Mouse (Mus musculus) Patski (cell line): Measurements from ENCODE around the gene Tigd3. TPM values are rescaled to one million over a fixed set of nuclear protein-coding genes. Genes with fewer than 3 reads are reported as not detected.

Experiments used
- ATAC-seq: fragments of 100-300 bp; one replicate; pipeline ENCODE4 v1.8.0; 2021
- CTCF ChIA-PET: fragments of 350-600 bp; sonication (Branson Sonifier 250); formaldehyde crosslinking; loops from one replicate; lab custom pipeline; 2022; ENCODE audit warnings: inconsistent platforms; lab: Charles Lee
- POLR2A ChIA-PET: fragments of 350-600 bp; sonication (Branson Sonifier 250); formaldehyde crosslinking; loops from one replicate; lab custom pipeline; 2022; ENCODE audit warnings: antibody characterized with exemption, inconsistent platforms; lab: Charles Lee
- DNase-seq: peaks from one replicate; pipeline ENCODE4 v3.0.0-alpha.2; 2011; ENCODE audit warnings: low read depth, low spot score
- H3K27me3 ChIP-seq: fragments of 371-371 bp; one replicate; pipeline ENCODE4 v1.5.1; 2021
- CTCF ChIP-seq: fragments of 100-300 bp; IDR thresholded peaks from one replicate; pipeline ENCODE4 v1.5.1; 2021
- in situ Hi-C: fragments of 300-500 bp; cut with MboI; formaldehyde crosslinking; loops from 3 replicates; pipeline ENCODE4 v1.11.1; 2018; ENCODE audit warnings: low pct_unique_long_range_greater_than_20kb, mixed read lengths
- polyA plus RNA-seq: library from polyadenylated mRNA; unstranded; gene quantifications from one replicate; pipeline ENCODE4 v1.2.3, GENCODE M21; 2021

The Tigd3 gene
- polyA plus RNA-seq, 1 experiment from 2014 or later: 1.2 TPM

DNA sequence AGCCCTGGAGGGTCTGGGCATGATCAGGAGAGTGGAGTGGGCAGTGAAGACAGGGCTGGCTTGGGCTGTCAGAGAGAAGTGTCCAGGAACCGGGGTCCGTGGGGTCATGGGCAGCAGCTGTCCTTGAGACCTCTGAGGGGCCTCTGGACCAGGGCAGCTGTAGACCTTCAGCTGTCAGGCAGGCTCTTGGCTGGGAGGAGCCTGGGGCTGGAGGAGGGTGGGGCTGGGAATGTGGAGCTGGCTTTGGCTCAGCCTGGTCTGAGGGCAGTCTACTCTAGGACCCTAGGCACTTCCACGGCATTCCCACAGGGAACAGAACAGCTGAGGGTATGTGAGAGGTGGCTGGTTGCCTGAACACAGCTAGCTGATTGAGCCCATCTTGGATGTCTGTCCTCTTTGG lies 41.3 kb upstream of the Tigd3 start:
- DNase-seq (no peak), ATAC-seq (no peak)
- in situ Hi-C loops: no loop called here
- POLR2A ChIA-PET: interaction anchor here (0.6 kb wide), 1 partner anchor 241 kb away, joined by 3 read pairs; no protein-coding TSS in a partner anchor
- no peaks in the 10 kb centered on the region for H3K27me3 ChIP-seq
- no peak for TF ChIP-seq CTCF
- CTCF ChIA-PET: interaction anchor here (1.2 to 1.8 kb wide), 2 partner anchors 21 to 148 kb away, joined by 3 to 5 read pairs; no protein-coding TSS in a partner anchor

DNA sequence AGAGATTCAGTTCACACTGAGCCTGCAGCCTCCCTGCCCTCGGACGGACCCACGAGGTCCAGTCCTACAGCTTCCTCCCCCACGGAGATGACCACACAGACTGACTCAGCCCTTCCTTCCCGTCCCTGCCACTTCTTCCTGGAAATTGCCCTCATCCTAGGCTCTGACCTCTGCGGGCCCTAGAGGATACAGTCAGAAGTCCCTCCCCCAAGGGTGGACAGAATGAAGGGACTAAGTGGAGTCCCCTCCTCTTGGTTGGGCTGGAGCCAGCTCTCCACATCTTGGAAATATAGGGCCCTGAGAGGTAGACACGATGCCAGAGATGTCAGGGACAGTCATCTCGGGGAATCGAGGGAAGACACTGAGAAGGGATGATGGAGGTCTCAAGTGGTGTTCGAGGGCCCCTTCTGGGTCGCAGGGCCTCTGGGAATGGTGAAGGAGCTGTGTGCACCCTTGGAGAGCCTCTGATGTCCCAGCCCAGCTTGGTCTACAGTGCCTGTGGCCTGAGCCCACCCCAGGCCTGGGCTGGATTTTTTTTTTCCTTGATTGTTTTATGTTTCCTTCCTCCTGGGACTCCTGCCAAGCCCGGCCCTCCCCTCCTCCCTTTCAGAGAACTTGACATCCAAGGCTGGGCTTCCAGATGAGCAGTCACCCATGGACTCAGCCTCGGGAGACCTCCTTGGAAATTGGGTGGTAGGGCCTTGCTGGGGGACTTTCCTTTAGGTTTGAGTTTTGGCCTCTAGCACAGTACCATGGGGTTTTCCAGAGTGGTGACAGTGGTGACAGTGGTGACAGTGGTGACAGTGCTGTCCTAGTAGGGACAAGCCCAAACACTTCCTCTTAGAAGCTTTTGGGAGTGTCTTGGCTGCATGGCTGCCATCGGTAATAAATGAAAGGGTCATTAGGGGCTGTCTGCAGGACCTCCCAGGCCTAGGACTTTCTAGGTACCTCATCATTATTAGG lies 36.0 kb upstream of the Tigd3 start:
- in situ Hi-C loops: no loop called here
- ATAC-seq (no peak), DNase-seq (no peak)
- ChIA-PET CTCF (interaction anchor here (0.9 to 2.8 kb wide), 3 partner anchors 10 to 26 kb away, joined by 3 to 12 read pairs (median 4); no protein-coding TSS in a partner anchor), POLR2A (interaction anchor here (0.7 to 1.1 kb wide), 3 partner anchors 10 to 26 kb away, joined by 3 to 4 read pairs (median 3); partner anchors contain the start of gene Dpf2)
- H3K27me3 ChIP-seq: no peaks in the 10 kb centered on the region
- TF ChIP-seq CTCF: no peak

DNA sequence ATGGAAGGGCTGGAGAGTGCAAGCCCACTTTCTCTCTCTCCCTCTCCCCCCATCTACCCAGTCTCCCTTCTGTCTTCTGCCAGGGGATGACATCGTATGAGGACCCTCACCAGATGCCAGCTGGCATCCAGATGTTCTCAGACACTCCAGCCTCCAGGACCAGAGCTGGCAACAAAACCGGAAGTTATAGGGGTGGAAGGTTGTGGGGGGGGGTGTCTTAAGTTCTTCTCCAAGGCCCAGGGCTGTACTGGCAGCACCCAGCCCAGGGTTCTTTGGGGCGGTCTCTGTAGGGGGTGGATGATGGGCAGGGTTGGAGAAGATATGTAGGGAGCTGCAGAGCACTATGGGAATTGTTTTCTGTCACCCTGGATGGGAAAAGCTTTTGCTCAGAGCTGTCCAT lies 34.6 kb upstream of the Tigd3 start:
- no peaks in the 10 kb centered on the region for H3K27me3 ChIP-seq
- ATAC-seq (no peak), DNase-seq (no peak)
- TF ChIP-seq CTCF: no peak
- in situ Hi-C loops: no loop called here
- POLR2A ChIA-PET: interaction anchor here (0.6 kb wide), 3 partner anchors 17 to 1577 kb away, joined by 7 to 8 read pairs (median 7); partner anchors contain the start of gene Syvn1
- CTCF ChIA-PET: interaction anchor here (2.8 kb wide), 1 partner anchor 27 kb away, joined by 12 read pairs; no protein-coding TSS in a partner anchor

DNA sequence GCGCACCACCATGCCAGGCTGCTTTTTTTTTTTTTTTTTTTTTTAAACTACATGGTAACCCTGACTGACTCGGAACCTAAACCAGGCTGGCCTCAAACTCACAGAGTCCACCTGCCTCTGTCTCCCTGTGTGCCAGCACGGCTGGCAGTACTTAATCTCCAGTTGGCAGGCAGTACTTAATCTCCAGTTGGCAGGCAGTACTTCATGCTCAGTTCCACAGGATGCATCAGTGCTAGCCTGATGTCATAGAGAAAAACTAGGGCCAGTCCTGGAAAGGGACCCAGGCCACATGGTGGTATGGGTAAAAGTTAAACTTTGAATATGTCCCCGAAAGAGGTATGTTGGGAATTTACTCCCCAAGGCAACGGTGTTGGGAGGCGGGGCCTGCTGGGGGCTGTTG lies 34.2 kb upstream of the Tigd3 start:
- no peak for DNase-seq
- H3K27me3 ChIP-seq: no peaks in the 10 kb centered on the region
- no peak for ATAC-seq
- no peak for TF ChIP-seq CTCF
- in situ Hi-C loops: no loop called here
- CTCF ChIA-PET: interaction anchor here (2.8 kb wide), 1 partner anchor 28 kb away, joined by 12 read pairs; no protein-coding TSS in a partner anchor
- POLR2A ChIA-PET: interaction anchor here (0.6 to 0.7 kb wide), 4 partner anchors 93 to 1577 kb away, joined by 5 to 7 read pairs (median 6); partner anchors contain the start of gene Syvn1

DNA sequence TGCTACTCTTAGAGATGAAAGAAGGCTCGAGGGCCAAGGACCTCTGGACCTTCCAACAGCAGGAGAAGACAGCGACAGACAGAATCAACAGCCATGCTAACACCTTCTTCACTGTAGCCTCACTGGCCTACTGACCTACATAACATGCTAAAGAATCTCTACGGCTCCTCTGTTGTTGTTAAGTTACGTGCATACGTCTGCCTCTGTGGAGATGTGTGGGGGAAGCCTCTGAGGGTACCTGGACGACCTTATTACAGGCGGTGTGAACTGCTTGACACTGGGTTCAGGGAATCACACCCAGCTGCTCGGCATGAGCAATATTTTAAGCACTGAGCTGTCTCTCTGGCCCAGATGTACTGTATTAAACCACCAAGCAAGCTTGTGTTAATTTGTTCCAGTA lies 33.6 kb upstream of the Tigd3 start:
- ATAC-seq (no peak), DNase-seq (no peak)
- in situ Hi-C loops: no loop called here
- no peaks in the 10 kb centered on the region for H3K27me3 ChIP-seq
- ChIA-PET CTCF (no interaction called here), POLR2A (interaction anchor here (0.7 kb wide), 2 partner anchors 93 to 128 kb away, joined by 5 read pairs; no protein-coding TSS in a partner anchor)
- no peak for TF ChIP-seq CTCF

DNA sequence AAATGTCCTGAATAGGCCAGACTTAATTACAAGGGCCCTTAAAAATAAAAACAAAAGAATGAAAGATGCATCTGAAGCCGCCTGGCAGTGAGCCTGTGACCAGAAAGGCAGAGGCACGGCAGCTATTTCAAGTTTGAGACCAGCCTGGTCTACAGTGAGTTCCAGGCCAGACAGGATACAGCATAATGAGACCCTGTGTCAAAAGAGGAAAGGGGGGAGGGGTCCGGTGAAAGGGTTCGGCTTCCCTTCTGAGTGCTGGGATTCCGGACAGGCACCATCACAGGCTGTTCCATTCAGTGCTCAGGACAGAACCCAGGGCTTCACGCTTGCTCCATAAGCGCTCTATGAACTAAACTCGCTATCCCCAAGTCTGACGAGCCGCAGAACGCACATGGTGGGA lies 33.1 kb upstream of the Tigd3 start:
- DNase-seq: no peak
- H3K27me3 ChIP-seq: no peaks in the 10 kb centered on the region
- POLR2A ChIA-PET: no interaction called here
- in situ Hi-C loops: no loop called here
- CTCF ChIA-PET: interaction anchor here (5.9 kb wide), 1 partner anchor 29 kb away, joined by 100 read pairs; no protein-coding TSS in a partner anchor
- no peak for TF ChIP-seq CTCF
- ATAC-seq: no peak

DNA sequence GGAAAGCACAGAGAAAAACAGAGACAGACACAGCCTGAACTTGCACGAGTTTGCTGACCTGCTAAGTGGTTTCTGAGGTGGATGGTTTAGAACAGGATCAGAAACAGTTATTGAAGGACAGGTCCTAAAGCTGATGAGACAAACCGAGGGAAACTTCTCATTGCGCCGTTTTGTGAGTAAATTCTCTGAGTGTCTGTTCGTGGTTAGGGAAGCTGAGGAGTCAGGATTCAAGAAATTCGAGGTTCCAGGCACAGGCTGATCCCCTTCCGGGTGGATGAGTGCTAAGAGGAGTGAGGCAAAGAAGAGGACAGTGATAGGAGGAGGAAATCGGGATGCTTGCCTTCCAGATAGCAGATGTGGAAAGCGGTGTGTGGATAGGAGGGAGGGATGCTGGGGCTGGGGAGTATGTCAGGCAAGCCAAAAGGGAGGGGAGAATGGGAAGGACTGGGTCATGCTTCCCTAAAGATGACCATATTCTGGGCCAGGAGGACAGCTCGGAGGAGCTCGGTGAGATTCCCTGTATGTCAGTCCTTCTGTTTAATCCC lies 31.4 kb upstream of the Tigd3 start:
- H3K27me3 ChIP-seq: no peaks in the 10 kb centered on the region
- no peak for TF ChIP-seq CTCF
- ChIA-PET POLR2A (interaction anchor here (0.8 to 2.8 kb wide), 5 partner anchors 16 to 80 kb away, joined by 3 to 25 read pairs (median 3); no protein-coding TSS in a partner anchor), CTCF (interaction anchor here (1.0 to 5.9 kb wide), 9 partner anchors 11 to 138 kb away, joined by 3 to 100 read pairs (median 7); partner anchors contain the start of genes Capn1, Dpf2 and Pola2)
- ATAC-seq (no peak), DNase-seq (no peak)
- in situ Hi-C loops: no loop called here

DNA sequence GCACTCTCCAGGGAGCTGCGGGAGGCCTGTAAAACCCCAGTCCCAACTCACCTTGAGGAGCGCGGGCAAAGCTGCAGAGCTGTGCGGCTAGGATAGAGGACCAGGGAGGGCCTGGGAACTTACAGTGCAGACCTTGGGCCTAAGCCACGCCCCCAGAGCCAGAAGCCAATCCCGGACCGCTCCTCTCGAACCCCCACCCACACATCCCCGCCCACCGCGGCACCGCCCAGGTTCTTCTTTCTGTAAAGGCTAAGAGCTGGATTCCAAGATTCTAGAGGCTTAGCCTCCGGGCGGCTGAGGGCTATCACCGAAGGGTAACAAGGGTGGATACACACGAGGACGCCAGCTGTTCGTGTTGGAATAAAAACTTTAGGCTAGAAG lies 30.8 kb upstream of the Tigd3 start, which contains the start of gene Cdc42ep2:
Cdc42ep2 (minus strand) TSS at position 104 of the 381 bp plus-strand sequence.
- in situ Hi-C loops: loop anchor here (5.0 kb wide), 2 partner anchors 38 to 93 kb away; partner anchors contain the start of genes Capn1 and Pola2
- ChIA-PET POLR2A (interaction anchor here (2.8 kb wide), 1 partner anchor 31 kb away, joined by 25 read pairs; no protein-coding TSS in a partner anchor), CTCF (interaction anchor here (0.8 to 5.9 kb wide), 16 partner anchors 10 to 138 kb away, joined by 3 to 100 read pairs (median 5); partner anchors contain the start of genes Capn1, Dpf2 and Pola2)
- peak; percentile 87 for ATAC-seq
- no peaks in the 10 kb centered on the region for H3K27me3 ChIP-seq
- DNase-seq: no peak
- no peak for TF ChIP-seq CTCF

DNA sequence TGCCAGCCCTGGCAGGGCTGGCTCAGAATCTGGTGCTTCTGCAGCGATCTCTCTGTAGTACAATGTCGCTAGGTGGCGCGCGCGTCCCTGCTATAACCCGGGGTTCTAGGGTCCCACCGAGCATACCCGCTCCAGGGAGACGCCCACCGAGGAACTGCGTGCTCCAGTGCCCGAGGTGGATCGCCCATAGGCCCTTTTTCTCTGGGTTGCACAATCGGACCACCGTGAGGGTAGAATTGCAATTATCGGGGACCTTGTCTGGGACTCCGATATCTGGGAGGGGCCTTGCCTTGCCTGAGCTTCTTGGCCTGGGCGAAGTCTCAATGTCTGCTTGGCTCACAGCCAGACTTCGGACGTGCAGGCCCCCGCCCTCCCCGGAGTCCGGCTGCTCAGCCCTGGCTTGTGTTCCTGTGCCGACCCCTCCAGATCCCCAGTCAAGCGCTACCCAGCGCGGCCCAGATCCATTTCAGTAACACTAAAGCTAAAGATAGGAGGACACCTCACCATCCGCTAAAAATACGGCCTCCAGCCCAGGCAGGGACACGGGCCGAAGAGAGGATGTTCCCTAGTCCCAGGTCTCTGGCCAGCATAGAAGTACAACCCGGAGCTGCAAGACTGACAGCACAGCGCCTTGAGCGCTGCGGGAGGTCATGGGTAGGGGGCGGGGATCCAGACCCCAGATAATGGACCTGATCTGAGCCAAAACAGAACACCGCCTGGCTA lies 30.2 kb upstream of the Tigd3 start:
- no peak for DNase-seq
- ChIA-PET CTCF (interaction anchor here (0.8 to 5.9 kb wide), 18 partner anchors 9 to 137 kb away, joined by 3 to 100 read pairs (median 5); partner anchors contain the start of genes Capn1, Dpf2 and Pola2), POLR2A (interaction anchor here (0.7 to 2.8 kb wide), 4 partner anchors 13 to 92 kb away, joined by 3 to 25 read pairs (median 4); partner anchors contain the start of gene Capn1)
- TF ChIP-seq CTCF: peak; percentile 98
- in situ Hi-C loops: loop anchor here (5.0 kb wide), 2 partner anchors 38 to 93 kb away; partner anchors contain the start of genes Capn1 and Pola2
- ATAC-seq: peak; percentile 36
- H3K27me3 ChIP-seq: no peaks in the 10 kb centered on the region
